Mouse (Mus musculus) CH12.LX (cell line): ENCODE data around the gene Mstn. TPM values are rescaled to one million over a fixed set of nuclear protein-coding genes. Genes with fewer than 3 reads are reported as not detected.

Source experiments
- DNase-seq: peaks from one replicate; pipeline ENCODE4 v3.0.0-alpha.2; 2013; ENCODE audit errors: extremely low read depth
- H3K27ac ChIP-seq: 2 replicates; pipeline ENCODE4 v1.5.1; 2012; ENCODE audit warnings: low read depth, mild to moderate bottlenecking, control low read depth, moderate library complexity; ENCODE audit not compliant: insufficient read depth
- H3K27me3 ChIP-seq: replicated peaks from 2 replicates; pipeline ENCODE3; 2012; ENCODE audit warnings: inconsistent platforms
- H3K36me3 ChIP-seq, 2 experiments: replicated peaks in 1 of 2; 2 replicates each; pipeline versions ENCODE3 to v1.6.1; 2012; ENCODE audit warnings: inconsistent platforms in 1 of 2, low read length in 1 of 2, mild to moderate bottlenecking in 1 of 2, mixed read lengths in 1 of 2, moderate library complexity in 1 of 2; ENCODE audit not compliant: control insufficient read depth in 1 of 2, insufficient read depth in 1 of 2
- H3K4me1 ChIP-seq, 2 experiments: 2 replicates each; pipeline ENCODE4 v1.6.1; 2012; ENCODE audit warnings: inconsistent platforms in 1 of 2, moderate library complexity in 1 of 2; ENCODE audit not compliant: insufficient read depth in 2 of 2, control insufficient read depth in 1 of 2
- H3K4me2 ChIP-seq: 2 replicates; pipeline ENCODE4 v1.6.1; 2012; ENCODE audit warnings: low read depth, mild to moderate bottlenecking, control low read depth; ENCODE audit not compliant: poor library complexity, insufficient read depth, severe bottlenecking
- H3K4me3 ChIP-seq, 3 experiments: fragments of 150-350 bp in 1 of 3; sonication (generic) in 1 of 3; replicated peaks in 1 of 3; 2 replicates each; pipeline versions ENCODE3 to v1.5.1; 2011 to 2012; ENCODE audit warnings: low read depth in 2 of 3, low read length in 2 of 3, mild to moderate bottlenecking in 2 of 3, moderate library complexity in 2 of 3, control low read depth in 1 of 3, improper control_type of control experiment in 1 of 3, inconsistent platforms in 1 of 3, mixed read lengths in 1 of 3; ENCODE audit not compliant: poor library complexity in 1 of 3
- H3K79me2 ChIP-seq: replicated peaks from 2 replicates; pipeline ENCODE4 v1.6.1; 2012; ENCODE audit warnings: mild to moderate bottlenecking, moderate library complexity; ENCODE audit not compliant: control insufficient read depth, poor library complexity, insufficient read depth, severe bottlenecking; ENCODE audit errors: extremely low read depth
- H3K9ac ChIP-seq: 2 replicates; pipeline ENCODE4 v1.6.1; 2012; ENCODE audit warnings: low read depth, mild to moderate bottlenecking, control low read depth, moderate library complexity; ENCODE audit not compliant: insufficient read depth
- H3K9me3 ChIP-seq: replicated peaks from 2 replicates; pipeline ENCODE3; 2012; ENCODE audit warnings: low read length, inconsistent platforms, mixed read lengths
- CTCF ChIP-seq, 2 experiments: IDR thresholded peaks in 1 of 2; conservative IDR thresholded peaks in 1 of 2; 2 replicates each; pipeline ENCODE4 v1.5.1; 2011 to 2012; ENCODE audit warnings: low read depth in 2 of 2, low read length in 2 of 2, improper control_type of control experiment in 1 of 2, inconsistent platforms in 1 of 2, mild to moderate bottlenecking in 1 of 2, moderate library complexity in 1 of 2
- GABPA ChIP-seq: IDR thresholded peaks from 2 replicates; pipeline ENCODE4 v1.6.1; 2012; ENCODE audit warnings: low read depth, low read length, improper control_type of control experiment, inconsistent platforms; ENCODE audit not compliant: insufficient replicate concordance
- HCFC1 ChIP-seq: IDR thresholded peaks from 2 replicates; pipeline ENCODE4 v1.6.1; 2012; ENCODE audit warnings: low read depth, mild to moderate bottlenecking, inconsistent platforms, low read length, improper control_type of control experiment
- IRF4 ChIP-seq: IDR thresholded peaks from 2 replicates; pipeline ENCODE4 v1.6.1; 2014; ENCODE audit warnings: low read depth, mild to moderate bottlenecking, inconsistent platforms, low read length, improper control_type of control experiment
- MAZ ChIP-seq: IDR thresholded peaks from 2 replicates; pipeline ENCODE4 v1.6.1; 2012; ENCODE audit warnings: low read depth, mild to moderate bottlenecking, inconsistent platforms, low read length, improper control_type of control experiment, moderate library complexity
- MXI1 ChIP-seq: IDR thresholded peaks from 2 replicates; pipeline ENCODE4 v1.6.1; 2011; ENCODE audit warnings: mild to moderate bottlenecking, low read depth, low read length, improper control_type of control experiment
- MYC ChIP-seq: IDR thresholded peaks from 2 replicates; pipeline ENCODE4 v1.6.1; 2011; ENCODE audit warnings: low read depth, mild to moderate bottlenecking, improper control_type of control experiment, low read length
- NRF1 ChIP-seq: IDR thresholded peaks from 2 replicates; pipeline ENCODE4 v1.6.1; 2014; ENCODE audit warnings: low read depth, mild to moderate bottlenecking, inconsistent platforms, low read length, improper control_type of control experiment, moderate library complexity
- RAD21 ChIP-seq: IDR thresholded peaks from 2 replicates; pipeline ENCODE4 v1.6.1; 2011; ENCODE audit warnings: low read depth, mild to moderate bottlenecking, low read length, improper control_type of control experiment, moderate library complexity
- SMC3 ChIP-seq: IDR thresholded peaks from 2 replicates; pipeline ENCODE4 v1.6.1; 2011; ENCODE audit warnings: low read depth, low read length, improper control_type of control experiment
- TBP ChIP-seq: conservative IDR thresholded peaks from 2 replicates; pipeline ENCODE4 v1.6.1; 2011; ENCODE audit warnings: low read depth, low read length, improper control_type of control experiment
- TCF12 ChIP-seq: IDR thresholded peaks from 2 replicates; pipeline ENCODE4 v1.6.1; 2014; ENCODE audit warnings: low read depth, mild to moderate bottlenecking, inconsistent platforms, low read length, improper control_type of control experiment
- UBTF ChIP-seq: IDR thresholded peaks from 2 replicates; pipeline ENCODE4 v1.6.1; 2012; ENCODE audit warnings: low read depth, mild to moderate bottlenecking, inconsistent platforms, low read length, improper control_type of control experiment, moderate library complexity
- ZC3H11A ChIP-seq: IDR thresholded peaks from 2 replicates; pipeline ENCODE4 v1.6.1; 2012; ENCODE audit warnings: low read depth, mild to moderate bottlenecking, inconsistent platforms, low read length, improper control_type of control experiment
- ZKSCAN1 ChIP-seq: IDR thresholded peaks from 2 replicates; pipeline ENCODE4 v1.6.1; 2012; ENCODE audit warnings: low read depth, inconsistent platforms, low read length, improper control_type of control experiment, borderline replicate concordance
- dilution Hi-C: fragments of 300-500 bp; cut with MboI; formaldehyde crosslinking; loops from 2 replicates; pipeline ENCODE4 v1.14.3; 2020; ENCODE audit warnings: low sequenced_read_pairs; ENCODE audit not compliant: extremely low pct_unique_long_range_greater_than_20kb, extremely low pct_ligation_motif_present
- in situ Hi-C: fragments of 300-500 bp; cut with MboI; formaldehyde crosslinking; loops from 3 replicates; pipeline ENCODE4 v1.14.3; 2019; ENCODE audit warnings: low sequenced_read_pairs, low pct_ligation_motif_present, low pct_unique_long_range_greater_than_20kb, mixed read lengths
- polyA plus RNA-seq: library from polyadenylated mRNA; unstranded; fragments of >175 nt; gene quantifications from 2 replicates; pipeline ENCODE4 v1.2.1, GENCODE M21; 2012; ENCODE audit warnings: low read depth; ENCODE audit not compliant: insufficient read length
- total RNA-seq, 2 experiments: library from RNA; depleted of rRNA; stranded (reverse); fragments of 300-350 nt in 1 of 2; fragments of >200 nt in 1 of 2; gene quantifications; 2 replicates each; pipeline ENCODE4 v1.2.3; 2012 to 2014

Mstn gene
- total and polyA plus RNA-seq, 3 experiments = not detected

DNA sequence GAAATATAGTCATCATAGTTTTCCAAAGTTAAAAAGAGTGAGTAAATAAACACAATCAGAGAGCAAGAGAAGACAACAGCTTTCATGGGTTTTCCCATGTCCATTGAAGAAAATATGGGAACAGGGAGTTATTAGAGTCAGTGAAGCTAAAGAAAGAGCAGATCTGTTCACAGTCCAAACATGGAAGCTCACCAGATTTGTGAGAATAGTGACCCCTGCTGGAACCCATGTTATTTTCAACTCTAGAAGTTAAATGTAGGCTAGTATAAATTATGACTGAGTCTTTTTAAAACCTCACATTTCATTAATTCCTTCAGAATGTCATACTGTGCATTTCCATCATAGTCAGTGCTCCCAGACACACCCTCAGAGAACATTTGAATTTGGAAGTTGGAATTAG, 28.9 kb upstream of the Mstn start:
- peak; percentile 53 for DNase-seq
- no peaks in the 10 kb centered on the region for H3K79me2 ChIP-seq
- H3K27me3 ChIP-seq = no peaks in the 10 kb centered on the region
- no peak overlapping the region for H3K4me2 ChIP-seq
- no peak overlapping the region for H3K4me3 ChIP-seq
- H3K36me3 ChIP-seq = no peaks in the 10 kb centered on the region
- dilution Hi-C loops (no loop called here), in situ Hi-C loops (no loop called here)
- peaks cover 0 to 2% of the 10 kb centered on the region in 2 experiments; a peak in 1 of 4 replicates for H3K4me1 ChIP-seq
- H3K27ac ChIP-seq = no peak overlapping the region
- TF ChIP-seq NRF1 = no peak
- peak in 1 of 2 experiments; percentile 76; a peak in 2 of 4 replicates for TF ChIP-seq CTCF (conservative IDR thresholded peaks at IDR 0.05 in 1 of 2, IDR thresholded peaks at IDR 0.05 in 1 of 2; ENCODE audit: low read depth in 2 of 2, low read length in 2 of 2)
- peak; percentile 85 for TF ChIP-seq RAD21
- no peak for TF ChIP-seq MAZ
- peak; percentile 59 for TF ChIP-seq SMC3
- no peak overlapping the region for H3K9ac ChIP-seq
- no peaks in the 10 kb centered on the region for H3K9me3 ChIP-seq

DNA sequence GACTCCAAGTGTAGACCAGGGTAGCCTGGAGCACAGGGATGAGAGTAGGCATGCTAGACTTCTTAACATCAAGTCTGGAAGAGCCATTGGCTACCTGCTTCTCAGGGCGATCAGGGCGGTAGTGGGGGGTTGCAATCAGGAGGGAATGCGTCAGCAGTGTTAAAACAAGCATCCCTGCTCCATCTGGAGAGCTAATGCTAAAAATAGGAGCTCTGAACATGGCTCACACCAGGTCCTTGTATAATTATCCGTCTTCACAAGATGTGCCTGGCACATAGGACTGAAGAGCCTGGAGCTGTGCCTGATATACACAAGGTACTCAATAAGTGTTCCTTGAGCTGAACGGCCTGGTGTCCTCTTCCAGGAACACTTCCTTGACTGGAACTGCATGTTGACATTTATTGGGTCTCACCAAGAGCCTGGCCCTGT, 24.0 kb upstream of the Mstn start:
- DNase-seq = no peak
- Histone ChIP-seq H3K4me2 (no peak overlapping the region), H3K27ac (no peak overlapping the region), H3K9ac (no peak overlapping the region), H3K4me1 (peaks cover 0 to 2% of the 10 kb centered on the region in 2 experiments; a peak in 1 of 4 replicates), H3K4me3 (no peak overlapping the region), H3K27me3 (no peaks in the 10 kb centered on the region), H3K36me3 (no peaks in the 10 kb centered on the region), H3K9me3 (no peaks in the 10 kb centered on the region), H3K79me2 (no peaks in the 10 kb centered on the region)
- dilution Hi-C loops = no loop called here
- in situ Hi-C loops = no loop called here
- no peak for TF ChIP-seq IRF4
- TF ChIP-seq HCFC1 = no peak
- TF ChIP-seq ZC3H11A = no peak
- TF ChIP-seq UBTF = no peak
- TF ChIP-seq TBP = no peak
- TF ChIP-seq ZKSCAN1 = no peak
- no peak for TF ChIP-seq GABPA
- TF ChIP-seq MXI1 = no peak
- TF ChIP-seq TCF12 = no peak
- TF ChIP-seq RAD21 = no peak
- TF ChIP-seq MYC = no peak
- TF ChIP-seq, all 38 proteins: peak for 0
